Mouse (Mus musculus) kidney, adult 11 months (tissue): ENCODE data around the gene Arhgef28.
A peak's percentile ranks its signal among the peaks of the same experiment; 100 is the strongest.

Experiments
- DNase-seq: peaks from one replicate; pipeline ENCODE4 v3.0.0; 2022

Gene Arhgef28

DNA sequence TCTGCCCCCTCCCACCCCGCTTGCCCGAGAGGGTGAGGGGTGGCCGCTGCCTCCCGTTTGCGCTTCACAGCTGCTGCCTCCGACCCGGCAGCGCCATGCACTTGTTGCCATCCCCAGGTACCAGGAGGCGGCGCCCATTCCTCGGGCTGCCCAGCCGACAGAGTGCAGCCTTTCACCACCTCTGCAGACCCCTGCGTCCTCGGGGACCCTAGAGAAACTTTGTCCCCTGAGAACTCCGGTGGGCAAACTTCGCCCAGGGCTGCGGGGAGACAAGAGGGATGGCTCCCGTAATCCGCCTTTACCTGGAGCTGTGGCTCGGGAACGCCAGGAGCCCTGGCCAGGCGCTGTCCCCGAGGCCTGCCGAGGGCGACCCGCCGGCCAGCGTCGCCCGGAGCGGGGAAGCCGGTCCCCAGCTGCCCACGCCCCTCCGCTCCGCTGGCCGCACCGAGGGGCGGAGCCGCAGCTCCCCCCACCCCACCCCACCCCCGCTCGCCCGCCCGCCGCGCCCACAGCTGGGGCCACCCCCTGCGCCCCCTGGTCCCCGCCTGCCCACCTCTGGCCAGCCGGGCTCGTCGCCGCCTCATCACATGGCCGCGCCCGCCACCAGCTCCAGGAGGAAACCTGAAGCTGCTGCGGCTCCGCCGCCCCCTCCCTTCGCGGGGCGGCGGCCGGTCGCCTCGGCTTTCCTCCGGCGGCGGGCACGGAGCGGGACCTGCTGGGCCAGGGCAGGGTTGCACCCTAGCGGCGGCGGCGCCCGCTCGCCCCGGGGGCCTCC lies at the start of gene Arhgef28:
Gene Arhgef28 (minus strand): TSS at position 669 of the 775 bp plus-strand sequence.
- peak; percentile 64 for DNase-seq

DNA sequence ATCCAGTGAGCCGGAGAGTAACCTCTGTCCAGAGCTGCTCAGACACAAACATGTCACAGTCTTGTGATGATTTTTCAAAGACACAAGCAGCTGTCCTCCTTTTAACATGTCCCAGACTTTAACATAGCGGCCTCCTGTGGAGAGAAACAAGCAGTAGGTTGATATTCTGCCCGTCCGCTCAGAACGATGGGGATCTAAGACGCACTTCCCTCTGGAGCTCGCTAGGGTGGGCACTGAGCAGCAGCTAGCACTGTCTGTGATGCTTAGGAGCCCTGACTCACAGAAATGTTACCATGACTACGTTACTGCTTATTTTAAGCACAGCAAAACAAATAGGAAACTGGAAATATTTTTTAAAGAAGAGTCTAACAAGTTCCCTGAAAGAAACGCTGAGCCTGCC lies 48.7 kb upstream of the Arhgef28 start:
- DNase-seq: no peak

DNA sequence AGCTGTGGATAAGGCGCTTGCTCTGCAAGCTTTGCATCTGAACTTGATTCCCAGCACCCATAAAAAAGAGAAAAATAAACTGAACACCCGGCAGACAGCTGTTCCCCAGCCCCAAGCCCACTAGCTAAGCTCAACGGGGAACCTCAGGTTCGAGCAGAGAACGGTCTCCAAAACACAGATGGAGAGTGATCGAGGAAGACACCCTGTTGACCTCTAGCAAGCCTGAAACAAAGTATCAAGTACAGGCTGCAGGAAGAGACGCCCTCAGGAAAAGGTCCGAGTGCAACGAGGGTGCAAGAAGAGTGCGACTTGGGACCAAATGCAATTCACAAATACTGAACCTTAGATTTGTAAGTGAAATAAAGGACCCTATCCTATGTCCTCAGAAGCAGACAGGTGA lies 43.4 kb upstream of the Arhgef28 start:
- DNase-seq: no peak

DNA sequence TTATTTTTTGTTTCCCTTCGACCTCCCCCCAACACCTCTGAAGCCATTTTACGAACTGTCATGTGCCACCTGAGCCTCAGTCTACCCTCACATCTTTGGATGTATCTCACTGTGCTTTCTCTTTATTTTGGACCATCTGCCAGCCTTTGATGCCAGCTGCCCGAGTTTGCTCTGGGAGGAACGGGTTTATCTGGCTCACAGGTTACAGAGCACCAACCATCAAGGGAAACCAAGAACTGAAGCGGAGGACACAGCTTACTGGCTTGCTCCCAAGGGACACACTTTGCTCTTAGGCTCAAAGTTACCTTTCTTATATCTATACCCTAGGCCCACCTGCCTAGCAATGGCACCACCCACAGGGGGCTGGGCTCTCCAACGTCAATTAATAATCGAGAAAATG lies 39.1 kb upstream of the Arhgef28 start:
- no peak for DNase-seq

DNA sequence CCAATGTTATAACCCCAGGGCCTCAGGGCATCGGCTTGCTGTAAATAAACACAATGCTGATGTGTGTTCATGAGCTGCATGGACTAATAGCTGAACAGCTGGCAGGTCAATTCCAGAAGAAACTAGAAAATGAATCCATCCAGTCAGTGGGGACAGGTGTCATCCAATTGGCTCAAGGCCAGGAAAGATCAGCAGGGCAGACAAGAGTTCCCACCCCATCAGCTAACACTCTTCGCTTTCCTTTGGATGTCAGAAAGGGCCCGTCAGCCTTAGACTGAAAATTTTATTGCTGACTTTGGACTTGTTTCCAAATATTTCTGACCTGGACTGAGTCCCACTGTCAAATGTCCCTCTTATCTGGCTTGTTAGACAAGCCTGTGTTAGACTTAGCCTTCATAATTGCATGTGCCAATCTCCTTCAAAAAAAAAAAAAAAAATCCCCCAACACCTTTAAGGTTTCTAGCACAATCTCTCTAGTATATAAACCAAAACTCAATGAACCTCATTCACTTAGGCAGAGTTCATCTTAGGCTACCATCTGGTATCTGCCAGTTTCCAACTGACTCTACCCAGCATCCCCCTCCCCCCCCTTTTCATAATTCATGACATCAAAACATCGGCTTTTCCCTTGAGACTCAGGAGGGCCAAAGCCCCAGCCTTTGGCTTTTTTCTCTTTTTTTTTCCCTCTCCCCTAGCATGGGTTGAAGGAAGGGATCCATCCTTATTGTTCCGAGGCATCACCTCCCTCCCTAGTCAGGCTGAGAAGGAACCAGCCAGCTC lies 38.5 kb upstream of the Arhgef28 start:
- no peak for DNase-seq

DNA sequence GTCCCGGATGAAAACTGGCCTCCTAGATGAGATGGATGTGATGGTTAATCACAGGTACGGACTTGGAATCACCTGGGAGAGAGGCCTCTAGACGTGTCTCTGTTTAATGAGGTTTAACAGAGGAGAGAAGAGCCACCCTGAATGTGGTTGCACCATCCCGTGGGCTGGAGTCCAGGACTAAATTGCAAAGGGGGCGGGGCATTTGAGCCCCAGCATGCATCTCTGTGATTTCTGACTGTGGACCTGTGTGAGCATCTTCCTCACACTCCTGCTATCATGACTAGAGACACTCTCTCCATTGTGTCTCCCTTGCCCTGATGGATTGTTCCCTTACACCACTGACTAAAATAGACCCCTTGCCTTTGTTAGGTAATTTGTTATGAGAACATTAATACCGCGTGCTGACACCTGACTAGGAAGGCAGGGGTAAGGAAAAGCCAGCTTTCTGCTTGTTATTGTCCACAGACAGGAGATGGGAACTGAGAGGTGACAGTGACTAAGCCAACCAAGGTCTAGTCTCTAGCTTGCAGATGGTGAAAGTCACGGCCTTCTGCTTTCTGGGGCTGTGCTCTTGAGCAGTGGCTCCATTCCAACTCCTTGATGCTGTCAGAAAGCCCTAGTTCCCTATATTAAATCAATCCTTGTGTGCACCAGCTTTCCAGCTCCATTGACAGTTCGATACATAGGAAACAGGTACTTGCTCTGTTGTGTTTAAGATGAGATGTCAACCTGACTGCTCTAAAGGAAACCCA lies 35.5 kb upstream of the Arhgef28 start:
- no peak for DNase-seq

DNA sequence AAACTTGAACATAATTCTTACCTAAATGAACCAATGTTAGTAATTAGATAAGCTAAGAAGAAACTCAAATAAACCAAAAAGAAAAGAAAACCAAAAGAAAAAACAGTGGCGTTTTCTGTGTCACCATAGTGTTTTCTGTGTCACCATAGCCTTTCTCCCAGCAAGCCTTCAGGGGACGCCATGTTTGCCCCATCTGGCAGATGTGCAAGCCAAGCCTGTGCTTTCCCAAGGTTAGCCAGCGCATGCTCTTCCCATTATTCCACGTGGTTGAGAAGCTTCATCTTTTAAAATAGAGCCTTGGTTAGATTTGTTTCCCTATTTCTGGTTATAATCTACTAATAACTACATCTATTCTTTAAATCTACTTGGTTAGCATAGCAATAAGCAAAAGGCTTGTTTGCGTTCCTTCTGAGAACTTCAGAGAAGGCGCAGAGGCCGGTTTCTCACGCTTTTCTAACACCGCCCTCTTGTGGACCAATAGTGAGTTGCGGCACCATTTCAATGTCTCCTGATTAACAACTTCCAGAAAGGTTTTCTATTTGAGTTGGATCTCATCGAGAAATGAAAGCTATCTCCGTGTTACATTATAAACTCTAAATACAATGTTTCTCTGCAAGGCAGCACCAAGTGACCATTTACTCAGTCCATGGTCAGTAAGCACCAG lies 33.9 kb upstream of the Arhgef28 start:
- peak; percentile 7 for DNase-seq

DNA sequence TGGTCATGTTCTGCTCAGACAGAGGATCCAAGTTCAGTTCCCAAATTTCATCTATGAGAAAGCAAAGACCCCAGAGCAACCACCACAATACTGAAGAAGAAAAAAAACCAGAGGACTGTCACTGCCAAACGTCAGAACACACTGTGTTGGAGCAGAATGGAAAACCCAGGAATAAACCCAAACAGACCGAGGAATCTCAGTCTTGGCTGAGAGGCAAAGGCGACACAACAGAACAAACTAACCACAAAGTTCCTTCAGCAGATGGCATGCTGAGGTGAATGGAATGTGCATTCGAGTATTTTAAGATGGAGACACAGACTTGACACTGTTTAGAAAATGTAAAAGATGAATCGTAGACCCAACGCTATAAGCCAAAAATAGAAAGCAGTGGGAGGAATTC lies 29.2 kb upstream of the Arhgef28 start:
- no peak for DNase-seq

DNA sequence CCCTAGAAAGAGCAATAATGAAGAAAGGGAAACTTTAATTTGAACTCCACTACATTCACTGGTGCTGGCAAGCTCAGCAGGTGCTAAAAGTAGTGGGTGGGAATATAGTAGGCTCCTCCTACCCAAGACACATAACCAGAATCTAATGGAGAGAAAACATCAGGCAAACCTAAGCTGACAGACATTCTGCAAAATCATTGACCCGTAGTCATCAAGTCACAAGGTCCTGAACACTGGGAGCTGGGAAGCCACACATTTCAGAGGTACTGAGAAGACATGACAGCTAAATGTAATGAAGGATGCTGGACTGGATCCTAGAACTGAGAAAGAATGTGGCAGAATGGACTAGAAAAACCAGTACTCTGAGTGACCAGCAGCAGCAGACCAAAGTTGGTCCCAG lies 24.3 kb upstream of the Arhgef28 start:
- DNase-seq: no peak

DNA sequence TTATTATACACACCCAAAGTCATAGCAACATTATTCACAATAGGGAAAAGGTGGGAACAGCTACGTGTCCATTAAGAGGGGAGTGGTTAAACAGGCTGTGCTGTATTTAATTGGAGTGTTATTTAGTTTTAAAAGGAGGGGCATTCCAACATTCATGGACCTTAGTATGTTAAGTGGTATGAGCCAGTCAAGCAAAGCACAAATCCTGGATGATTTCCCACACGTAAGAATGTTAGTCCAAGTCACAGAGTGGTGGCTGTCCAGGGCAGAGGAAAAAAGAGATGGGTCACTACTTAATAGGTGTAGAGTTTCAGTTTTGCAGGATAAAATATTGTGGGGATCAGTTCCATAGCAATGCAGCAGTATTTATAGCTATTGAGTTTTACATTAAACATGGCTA lies 20.0 kb upstream of the Arhgef28 start:
- DNase-seq: no peak

DNA sequence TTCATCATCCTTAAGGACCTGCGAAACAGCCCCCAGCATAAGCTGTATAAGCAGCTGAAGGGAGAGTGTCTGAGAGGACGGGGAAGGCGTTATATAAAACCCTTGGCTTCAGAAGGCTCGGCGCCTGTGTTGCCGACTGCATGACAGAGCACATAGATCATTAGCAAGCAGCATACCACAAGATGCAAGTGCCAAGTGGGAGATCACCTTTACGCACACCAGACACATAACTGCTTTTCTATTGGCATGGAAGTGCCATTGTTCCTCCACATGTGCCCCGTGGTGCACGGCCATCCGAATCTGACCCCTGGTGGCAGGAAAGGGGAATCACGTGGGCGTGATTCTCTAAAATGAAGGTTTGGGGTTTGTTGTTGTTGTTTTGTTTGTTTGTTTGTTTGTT lies 16.6 kb upstream of the Arhgef28 start:
- no peak for DNase-seq

DNA sequence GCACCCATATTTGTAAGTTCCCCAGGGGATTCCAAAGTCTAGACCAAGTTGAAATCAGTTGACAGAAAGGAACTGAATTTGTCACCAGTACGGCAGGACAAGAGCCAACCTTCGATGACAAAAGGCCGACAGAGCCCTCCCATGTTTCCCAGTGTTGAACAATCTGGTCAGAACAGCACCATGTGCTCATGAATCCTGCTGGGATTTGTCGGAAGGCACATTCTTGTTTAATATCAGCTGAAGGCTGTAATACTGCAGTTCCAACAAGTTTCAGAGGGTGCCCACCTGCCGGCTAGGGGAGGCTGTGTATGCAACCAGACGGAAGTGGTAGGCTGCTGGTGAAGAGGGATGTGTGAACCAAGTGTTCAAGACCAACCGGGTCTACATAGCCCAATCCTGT lies 3.9 kb upstream of the Arhgef28 start:
- no peak for DNase-seq

DNA sequence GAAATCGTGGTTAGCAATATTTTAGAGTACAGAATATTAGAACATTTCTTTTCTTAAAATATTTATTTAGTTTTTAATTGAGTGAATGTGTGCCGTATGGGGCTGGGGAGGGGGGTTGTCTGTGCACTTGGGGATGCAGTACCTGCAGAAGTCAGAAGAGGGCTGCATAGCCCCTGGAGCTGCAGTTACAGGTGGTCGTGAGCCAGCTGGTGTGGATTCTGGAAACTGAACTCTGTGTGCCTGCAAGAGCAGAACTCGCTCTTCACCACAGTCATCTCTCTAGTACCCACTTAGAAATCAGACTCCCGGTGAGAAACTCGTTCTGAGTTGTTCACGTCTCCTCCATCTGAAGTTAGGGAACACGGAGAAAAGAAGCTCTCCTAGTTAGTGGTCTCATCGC lies 2.6 kb upstream of the Arhgef28 start:
- no peak for DNase-seq

DNA sequence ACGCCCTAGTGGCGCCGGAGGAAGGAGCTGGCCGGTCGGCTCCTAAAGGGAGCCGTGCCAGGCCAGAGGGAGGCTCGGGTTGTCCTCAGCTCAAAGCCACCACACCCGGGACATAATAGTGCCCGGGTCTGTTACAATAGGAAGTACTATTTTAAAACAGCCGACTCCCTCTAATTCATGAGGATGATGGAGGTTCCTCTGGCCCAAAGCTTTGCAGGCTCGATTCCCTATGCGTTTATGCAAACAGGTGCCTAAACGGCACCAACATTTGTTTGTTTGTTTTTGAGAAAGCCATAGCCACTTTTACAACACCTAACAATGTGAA lies 269 bp upstream of the Arhgef28 start:
- DNase-seq: no peak

DNA sequence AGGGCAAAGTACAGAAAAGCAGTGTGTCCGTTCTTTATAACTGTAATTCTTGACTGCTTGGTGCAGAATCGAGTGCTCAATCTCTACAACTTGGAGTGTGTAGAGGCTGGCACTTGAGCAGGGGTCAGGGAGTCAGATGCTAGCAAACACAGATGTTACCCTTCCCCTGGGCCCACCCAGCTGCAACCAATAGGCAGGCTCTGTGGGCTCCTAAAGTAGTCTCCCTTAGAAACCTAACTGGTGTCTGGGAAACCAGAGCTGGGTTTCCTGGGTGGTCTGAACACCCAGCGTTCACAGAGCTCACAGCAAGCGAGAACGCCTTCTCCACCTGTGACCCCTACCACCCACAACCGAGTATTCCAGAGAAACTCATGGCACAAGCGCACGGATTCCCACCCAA lies 1.1 kb downstream of the Arhgef28 start:
- no peak for DNase-seq

DNA sequence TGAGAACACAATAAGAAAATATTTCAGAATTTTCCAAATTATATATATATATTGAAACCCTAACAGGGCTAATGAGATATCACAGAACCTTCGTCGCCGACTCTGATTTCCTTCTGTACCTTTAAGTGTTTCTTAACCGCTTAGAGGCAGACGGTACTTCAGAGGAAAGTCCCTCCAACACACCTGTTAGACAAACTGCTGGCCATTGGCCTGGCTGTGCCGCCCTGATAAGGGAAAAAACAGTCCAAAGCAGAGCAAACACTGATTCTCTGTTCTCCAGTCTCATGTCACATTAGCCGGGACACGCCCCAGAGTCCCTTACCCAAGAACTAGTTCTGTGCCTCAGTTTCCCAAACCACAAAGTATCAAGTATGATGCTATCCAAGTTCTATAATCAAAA lies 1.9 kb downstream of the Arhgef28 start:
- no peak for DNase-seq

DNA sequence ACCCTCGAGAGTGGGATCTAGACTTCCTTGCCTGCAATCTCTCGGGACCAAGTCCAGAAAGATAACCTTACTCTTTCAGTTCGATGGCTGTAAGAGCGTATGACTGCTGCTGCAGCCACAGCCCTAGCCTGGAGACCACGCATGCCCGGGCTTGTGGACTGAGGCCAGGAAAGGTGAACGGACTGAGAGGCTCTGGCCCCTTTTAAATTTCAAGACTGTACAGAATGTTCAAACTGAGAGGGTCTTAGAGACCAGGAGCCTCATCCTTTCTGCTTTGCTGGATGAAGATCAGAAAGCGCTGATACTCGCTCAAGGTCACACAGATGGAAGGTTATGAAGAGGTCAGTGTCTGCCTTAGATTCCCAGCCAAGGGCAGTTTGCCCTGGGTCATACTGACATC lies 4.8 kb downstream of the Arhgef28 start:
- DNase-seq: no peak

DNA sequence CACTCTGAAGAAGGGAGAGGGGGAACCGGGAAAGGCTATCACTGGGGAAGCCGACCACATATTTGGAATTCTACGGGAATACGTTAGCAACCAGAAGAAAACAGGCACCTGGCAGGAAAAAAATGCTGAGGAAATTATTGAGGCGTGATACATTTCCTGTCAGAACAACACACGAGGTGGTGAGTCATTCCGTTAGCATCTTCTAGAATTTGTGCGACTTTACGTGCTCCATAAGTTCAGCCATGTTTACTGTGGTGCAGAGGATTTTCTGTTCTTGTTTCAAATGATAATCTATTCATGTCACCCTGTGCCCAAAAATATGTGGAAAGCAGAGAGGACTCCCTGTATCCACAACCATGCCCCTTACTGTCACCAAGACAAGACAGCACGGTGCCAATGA lies 13.6 kb downstream of the Arhgef28 start:
- no peak for DNase-seq

DNA sequence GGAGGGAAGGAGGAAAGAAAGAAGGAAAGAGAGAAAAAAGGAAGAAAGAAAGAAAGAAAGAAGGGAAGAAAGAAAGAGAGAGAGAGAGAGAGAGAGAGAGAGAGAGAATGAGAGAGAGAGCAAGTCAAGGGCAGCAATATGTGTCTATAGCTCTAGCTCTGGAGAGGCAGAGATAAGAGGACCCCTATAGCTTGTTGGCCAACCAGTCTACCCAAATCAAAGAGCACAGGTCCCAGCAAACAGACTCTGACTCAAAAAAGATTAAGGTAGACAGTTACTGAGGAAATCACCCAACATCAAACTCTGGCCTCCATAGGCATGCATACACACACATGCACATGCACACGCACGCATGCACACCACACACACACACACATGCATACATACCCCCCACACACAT lies 17.7 kb downstream of the Arhgef28 start:
- DNase-seq: no peak

DNA sequence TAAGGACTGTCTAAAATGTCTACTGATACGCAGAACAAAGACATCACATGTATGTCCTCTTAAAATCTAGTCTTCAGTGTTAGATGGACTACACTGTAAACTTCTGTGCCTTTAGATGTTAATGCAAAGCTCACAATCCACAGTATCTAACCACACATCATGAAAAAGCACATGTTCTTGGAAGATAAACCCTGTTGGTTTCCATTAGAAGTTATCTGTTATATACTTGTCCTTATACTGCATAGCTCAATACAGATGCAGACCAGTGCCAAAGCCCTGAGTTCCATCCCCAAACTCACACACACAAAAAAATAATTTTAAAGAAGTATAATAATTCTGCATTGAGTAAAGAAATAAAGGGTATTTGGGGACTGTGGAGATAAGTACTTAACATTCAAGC lies 18.3 kb downstream of the Arhgef28 start:
- no peak for DNase-seq

DNA sequence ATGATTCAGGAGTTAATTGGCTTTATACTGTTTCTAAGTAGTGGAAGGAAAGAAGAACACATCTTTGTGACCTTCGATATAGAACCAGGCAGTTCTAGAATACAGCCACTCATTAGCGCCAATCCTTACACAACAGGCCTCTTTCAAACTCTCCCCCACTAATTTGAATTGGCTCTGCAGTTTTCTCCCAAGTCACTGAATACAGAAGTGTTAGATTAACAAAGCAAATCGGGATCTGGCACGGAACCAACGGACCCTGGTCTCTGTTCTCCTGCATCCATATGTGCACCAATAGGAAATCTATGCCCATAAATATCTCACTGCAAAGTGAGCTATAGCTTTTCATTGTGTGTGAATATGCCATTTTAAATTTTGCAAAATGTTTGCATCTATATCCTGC lies 20.1 kb downstream of the Arhgef28 start:
- DNase-seq: no peak

DNA sequence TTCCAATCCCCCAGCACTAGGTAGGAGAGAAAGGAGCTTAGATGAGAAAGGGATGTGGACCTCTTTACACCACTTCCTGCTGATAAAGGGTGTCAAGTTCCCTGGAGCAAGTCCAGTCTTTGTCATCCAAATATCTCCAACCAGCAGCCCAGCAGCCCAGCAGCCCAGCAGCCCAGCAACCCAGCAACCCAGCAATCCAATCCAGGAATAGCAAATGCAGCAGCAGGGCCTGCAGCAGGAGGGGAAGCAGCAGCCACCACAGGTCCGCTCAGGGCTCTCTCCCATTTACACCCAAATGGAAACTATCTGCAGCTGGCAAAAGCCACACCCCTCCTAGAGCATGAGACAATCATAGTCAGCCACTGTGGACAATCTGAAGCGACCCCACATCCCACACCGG lies 21.6 kb downstream of the Arhgef28 start:
- no peak for DNase-seq

DNA sequence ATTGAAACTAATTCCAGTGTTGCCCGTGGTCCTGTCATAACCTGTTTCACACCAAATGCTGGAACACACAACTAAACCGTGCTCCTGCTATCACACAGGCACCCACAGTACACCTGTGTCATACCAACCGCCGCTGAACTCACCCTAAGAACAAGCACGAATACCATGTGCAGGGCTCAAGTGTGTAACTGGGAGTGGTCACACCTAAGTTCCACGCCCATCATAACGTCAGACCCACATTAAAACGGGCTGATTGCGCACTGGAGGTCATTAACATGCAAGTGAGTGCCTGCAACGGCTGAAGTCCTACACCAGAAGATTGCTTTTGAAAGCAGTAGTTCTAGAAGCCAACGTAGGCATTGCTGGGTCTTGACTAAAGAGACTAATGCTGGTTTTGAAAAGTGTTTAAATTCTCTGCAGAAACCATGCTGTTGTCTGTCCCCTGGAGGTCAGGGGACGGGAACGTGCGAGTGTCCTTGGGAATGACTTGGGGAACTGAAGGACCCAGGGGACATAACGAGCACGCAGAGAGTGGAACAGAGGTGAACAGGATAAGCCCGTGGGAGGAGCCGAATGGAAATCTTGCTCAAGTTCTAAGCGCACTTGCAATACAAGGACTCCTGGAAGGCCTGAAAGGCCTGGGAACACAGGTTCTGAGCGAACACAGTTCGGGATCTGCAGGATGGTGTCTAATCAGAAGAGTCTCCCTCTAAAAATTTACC lies 22.9 kb downstream of the Arhgef28 start:
- peak; percentile 74 for DNase-seq
